Mouse (Mus musculus): ENCODE data around the gene Gng12.
A peak's percentile ranks its signal among the peaks of the same experiment; 100 is the strongest.

Gene Gng12

GRCm38 (mm10) chr6:66917032-66917431 is 20.8 kb downstream of the Gng12 start:
- DNase-seq (ENCODE audit: low spot score), result no peak

- DNase-seq (ENCODE audit: low spot score), result no peak
Observed at GRCm38 (mm10) chr6:66920786-66921185, 24.6 kb downstream of the Gng12 start.

- no peak for DNase-seq (ENCODE audit: low spot score)
Observed at GRCm38 (mm10) chr6:66921755-66922154, 25.6 kb downstream of the Gng12 start.

- DNase-seq (ENCODE audit: low spot score), result no peak
Observed at GRCm38 (mm10) chr6:66922501-66922900, 26.3 kb downstream of the Gng12 start.

GRCm38 (mm10) chr6:66923851-66924250 is 27.7 kb downstream of the Gng12 start:
- DNase-seq (ENCODE audit: low spot score), result no peak

GRCm38 (mm10) chr6:66924315-66924965 is 28.2 kb downstream of the Gng12 start:
- DNase-seq (ENCODE audit: low spot score), result no peak

GRCm38 (mm10) chr6:66926269-66926668 is 30.1 kb downstream of the Gng12 start:
- DNase-seq (ENCODE audit: low spot score), result no peak

- DNase-seq (ENCODE audit: low spot score), result no peak
Observed at GRCm38 (mm10) chr6:66928972-66929645, 32.9 kb downstream of the Gng12 start.

GRCm38 (mm10) chr6:66929694-66930093 is 33.5 kb downstream of the Gng12 start:
- DNase-seq (ENCODE audit: low spot score), result no peak

GRCm38 (mm10) chr6:66932206-66932819 is 36.1 kb downstream of the Gng12 start:
- peak; percentile 73 for DNase-seq (ENCODE audit: low spot score)

- no peak for DNase-seq (ENCODE audit: low spot score)
Observed at GRCm38 (mm10) chr6:66940656-66941235, 44.5 kb downstream of the Gng12 start.

- no peak for DNase-seq (ENCODE audit: low spot score)
Observed at GRCm38 (mm10) chr6:66941792-66942191, 45.6 kb downstream of the Gng12 start.

- no peak for DNase-seq (ENCODE audit: low spot score)
Observed at GRCm38 (mm10) chr6:66942826-66943225, 46.6 kb downstream of the Gng12 start.

- DNase-seq (ENCODE audit: low spot score), result no peak
Observed at GRCm38 (mm10) chr6:66943367-66944189, 47.4 kb downstream of the Gng12 start.

- DNase-seq (ENCODE audit: low spot score), result no peak
Observed at GRCm38 (mm10) chr6:66944190-66945003, 48.2 kb downstream of the Gng12 start.

GRCm38 (mm10) chr6:66945004-66945356 is 48.8 kb downstream of the Gng12 start:
- DNase-seq (ENCODE audit: low spot score), result no peak

GRCm38 (mm10) chr6:66948111-66948510 is 51.9 kb downstream of the Gng12 start:
- DNase-seq (ENCODE audit: low spot score), result no peak

- no peak for DNase-seq (ENCODE audit: low spot score)
Observed at GRCm38 (mm10) chr6:66948848-66949247, 52.7 kb downstream of the Gng12 start.

GRCm38 (mm10) chr6:66951726-66952418 is 55.7 kb downstream of the Gng12 start:
- no peak for DNase-seq (ENCODE audit: low spot score)

GRCm38 (mm10) chr6:66953951-66954519 is 57.8 kb downstream of the Gng12 start:
- DNase-seq (ENCODE audit: low spot score), result no peak

Data from adipocyte (in vitro differentiated cells).